Mouse (Mus musculus) liver, embryonic 12.5 days (tissue): Measurements from ENCODE around the gene Cebpb. TPM values are rescaled to one million over a fixed set of nuclear protein-coding genes. Genes with fewer than 3 reads are reported as not detected.
A peak's percentile ranks its signal among the peaks of the same experiment; 100 is the strongest.

ENCODE experiments used
- ATAC-seq: fragments of 200-750 bp; cut with Nextera tagmentation; 2 replicates; pipeline ENCODE4 v1.8.0; 2017; ENCODE audit warnings: moderate number of reproducible peaks, mild to moderate bottlenecking, moderate library complexity
- H3K27ac ChIP-seq: fragments of 300-500 bp; sonication (generic); 2 replicates; pipeline ENCODE4 v1.5.1; 2016; ENCODE audit warnings: mild to moderate bottlenecking
- H3K27me3 ChIP-seq: fragments of 300-500 bp; sonication (generic); replicated peaks from 2 replicates; pipeline ENCODE4 v1.6.1; 2016; ENCODE audit warnings: mild to moderate bottlenecking, moderate library complexity
- H3K36me3 ChIP-seq: fragments of 300-500 bp; sonication (generic); 2 replicates; pipeline ENCODE4 v1.6.1; 2016; ENCODE audit warnings: mild to moderate bottlenecking, moderate library complexity
- H3K4me1 ChIP-seq: fragments of 300-500 bp; sonication (generic); 2 replicates; pipeline ENCODE4 v1.6.1; 2016
- H3K4me2 ChIP-seq: fragments of 300-500 bp; sonication (generic); 2 replicates; pipeline ENCODE4 v1.6.1; 2016; ENCODE audit warnings: mild to moderate bottlenecking, moderate library complexity
- H3K4me3 ChIP-seq: fragments of 300-500 bp; sonication (generic); 2 replicates; pipeline ENCODE4 v1.5.1; 2016; ENCODE audit warnings: mild to moderate bottlenecking, moderate library complexity
- H3K9ac ChIP-seq: fragments of 300-500 bp; sonication (generic); 2 replicates; pipeline ENCODE4 v1.6.1; 2016; ENCODE audit warnings: mild to moderate bottlenecking, moderate library complexity
- H3K9me3 ChIP-seq: fragments of 300-500 bp; sonication (generic); replicated peaks from 2 replicates; pipeline ENCODE4 v1.6.1; 2016; ENCODE audit warnings: mild to moderate bottlenecking, moderate library complexity
- WGBS: fragments of 180-500 bp; shearing (Covaris S2); methylation state at CpG from one replicate; pipeline ENCODE4 v1.1.7; 2016; ENCODE audit not compliant: insufficient replicate concordance; 5-methylcytosine and 5-hydroxymethylcytosine counted together
- polyA plus RNA-seq: library from polyadenylated mRNA; unstranded; fragments of >200 nt; fragmentation: Nextera tagmentation; extraction: Ambion mirVana; gene quantifications from 2 replicates; pipeline ENCODE4 v1.2.1, GENCODE M21; 2016

Cebpb gene
- polyA plus RNA-seq, 1 experiment from 2014 or later = 21.8 TPM

- 52% methylated on average over 4 of the region's 4 CpGs for WGBS
- Histone ChIP-seq H3K4me2 (no peak overlapping the region), H3K4me3 (no peak overlapping the region), H3K27ac (no peak overlapping the region), H3K9me3 (no peaks in the 10 kb centered on the region), H3K36me3 (no peaks in the 10 kb centered on the region), H3K9ac (no peak overlapping the region), H3K27me3 (0 out of 2 replicates have a peak, but pooled peaks cover 3% of the 10 kb centered on the region), H3K4me1 (peaks cover 33% of the 10 kb centered on the region)
- no peak for ATAC-seq
These were observed 19.3 kb upstream of the Cebpb start for GRCm38 (mm10) chr2:167669398-167669797.

- Histone ChIP-seq H3K4me3 (no peak overlapping the region), H3K4me2 (peak overlapping the region; percentile 62), H3K9me3 (no peaks in the 10 kb centered on the region), H3K27ac (peak overlapping the region; percentile 89), H3K27me3 (0 out of 2 replicates have a peak, but pooled peaks cover 10% of the 10 kb centered on the region), H3K9ac (peak overlapping the region; percentile 41), H3K4me1 (peaks cover 40% of the 10 kb centered on the region), H3K36me3 (no peaks in the 10 kb centered on the region)
- ATAC-seq = no peak
- 68% methylated on average over 5 of the region's 5 CpGs for WGBS
These were observed 17.5 kb upstream of the Cebpb start for GRCm38 (mm10) chr2:167671101-167671633.

GRCm38 (mm10) chr2:167672212-167672685 is 16.5 kb upstream of the Cebpb start:
- Histone ChIP-seq H3K9ac (peak overlapping the region; percentile 41; the same call in 1 of the 2 replicates), H3K9me3 (no peaks in the 10 kb centered on the region), H3K4me2 (peak overlapping the region; percentile 62), H3K4me3 (peak overlapping the region; percentile 35), H3K27ac (peak overlapping the region; percentile 89), H3K27me3 (peaks cover 16% of the 10 kb centered on the region; the same call in 1 of the 2 replicates), H3K36me3 (no peaks in the 10 kb centered on the region), H3K4me1 (peaks cover 40% of the 10 kb centered on the region)
- peak; percentile 94 for ATAC-seq
- 13% methylated on average over 13 of the region's 13 CpGs for WGBS

GRCm38 (mm10) chr2:167675120-167675909 is 13.4 kb upstream of the Cebpb start:
- no peak overlapping the region for H3K4me3 ChIP-seq
- H3K4me1 ChIP-seq = peaks cover 48% of the 10 kb centered on the region
- H3K9me3 ChIP-seq = no peaks in the 10 kb centered on the region
- no peak overlapping the region for H3K4me2 ChIP-seq
- 27% methylated on average over 14 of the region's 14 CpGs for WGBS
- peaks cover 25% of the 10 kb centered on the region; the same call in 1 of the 2 replicates for H3K27me3 ChIP-seq
- H3K9ac ChIP-seq = no peak overlapping the region
- no peak for ATAC-seq
- H3K27ac ChIP-seq = no peak overlapping the region
- no peaks in the 10 kb centered on the region for H3K36me3 ChIP-seq

GRCm38 (mm10) chr2:167678600-167678999 is 10.1 kb upstream of the Cebpb start:
- no peak overlapping the region for H3K27ac ChIP-seq

GRCm38 (mm10) chr2:167679902-167680430 is 8.7 kb upstream of the Cebpb start:
- ATAC-seq = peak; percentile 82
- 1% methylated on average over 13 of the region's 13 CpGs for WGBS
- Histone ChIP-seq H3K27me3 (peaks cover 25% of the 10 kb centered on the region; the same call in 1 of the 2 replicates), H3K4me2 (no peak overlapping the region), H3K9ac (no peak overlapping the region), H3K9me3 (no peaks in the 10 kb centered on the region), H3K4me1 (peaks cover 20% of the 10 kb centered on the region), H3K36me3 (no peaks in the 10 kb centered on the region), H3K27ac (no peak overlapping the region), H3K4me3 (no peak overlapping the region)

More at GRCm38 (mm10) chr2:167678600-167678999, 10.1 kb upstream of the Cebpb start:
- Histone ChIP-seq H3K4me1 (peaks cover 26% of the 10 kb centered on the region), H3K9ac (no peak overlapping the region), H3K27me3 (peaks cover 25% of the 10 kb centered on the region; the same call in 1 of the 2 replicates), H3K36me3 (no peaks in the 10 kb centered on the region), H3K9me3 (no peaks in the 10 kb centered on the region), H3K4me2 (no peak overlapping the region), H3K4me3 (no peak overlapping the region)
- ATAC-seq = no peak
- WGBS = 42% methylated on average over 5 of the region's 5 CpGs

- ATAC-seq = no peak
- Histone ChIP-seq H3K9me3 (no peaks in the 10 kb centered on the region), H3K4me1 (peaks cover 18% of the 10 kb centered on the region), H3K4me2 (no peak overlapping the region), H3K4me3 (no peak overlapping the region), H3K9ac (no peak overlapping the region), H3K27ac (no peak overlapping the region), H3K27me3 (peaks cover 19% of the 10 kb centered on the region), H3K36me3 (no peaks in the 10 kb centered on the region)
- 31% methylated on average over 5 of the region's 5 CpGs for WGBS
These were observed 8.1 kb upstream of the Cebpb start for GRCm38 (mm10) chr2:167680657-167681056.

GRCm38 (mm10) chr2:167683721-167684120 is 5.0 kb upstream of the Cebpb start:
- WGBS = 84% methylated on average over 3 of the region's 3 CpGs
- ATAC-seq = no peak
- Histone ChIP-seq H3K27ac (no peak overlapping the region), H3K4me2 (no peak overlapping the region), H3K36me3 (no peaks in the 10 kb centered on the region), H3K9ac (no peak overlapping the region), H3K9me3 (no peaks in the 10 kb centered on the region), H3K4me1 (peaks cover 46% of the 10 kb centered on the region), H3K4me3 (no peak overlapping the region), H3K27me3 (peaks cover 21% of the 10 kb centered on the region)

GRCm38 (mm10) chr2:167685137-167685536 is 3.6 kb upstream of the Cebpb start:
- Histone ChIP-seq H3K4me3 (no peak overlapping the region), H3K27ac (no peak overlapping the region), H3K4me1 (peaks cover 51% of the 10 kb centered on the region), H3K9ac (no peak overlapping the region), H3K4me2 (no peak overlapping the region), H3K27me3 (peaks cover 34% of the 10 kb centered on the region), H3K36me3 (no peaks in the 10 kb centered on the region), H3K9me3 (no peaks in the 10 kb centered on the region)
- no peak for ATAC-seq
- WGBS = 6% methylated on average over 8 of the region's 8 CpGs

GRCm38 (mm10) chr2:167685865-167686264 is 2.9 kb upstream of the Cebpb start:
- no peaks in the 10 kb centered on the region for H3K36me3 ChIP-seq
- no peak overlapping the region for H3K4me3 ChIP-seq
- H3K27me3 ChIP-seq = peaks cover 40% of the 10 kb centered on the region
- peaks cover 53% of the 10 kb centered on the region for H3K4me1 ChIP-seq
- no peaks in the 10 kb centered on the region for H3K9me3 ChIP-seq
- H3K27ac ChIP-seq = no peak overlapping the region
- no peak for ATAC-seq
- no peak overlapping the region for H3K9ac ChIP-seq
- 70% methylated on average over 3 of the region's 3 CpGs for WGBS
- no peak overlapping the region for H3K4me2 ChIP-seq

GRCm38 (mm10) chr2:167686382-167687249 is 2.1 kb upstream of the Cebpb start:
- Histone ChIP-seq H3K4me3 (no peak overlapping the region), H3K36me3 (no peaks in the 10 kb centered on the region), H3K27ac (no peak overlapping the region), H3K4me2 (no peak overlapping the region), H3K4me1 (peaks cover 58% of the 10 kb centered on the region), H3K9ac (no peak overlapping the region), H3K27me3 (peaks cover 48% of the 10 kb centered on the region), H3K9me3 (no peaks in the 10 kb centered on the region)
- no peak for ATAC-seq
- WGBS = 63% methylated on average over 16 of the region's 16 CpGs
